Mouse (Mus musculus): ENCODE results near the gene Lig3.

GRCm38 (mm10) chr11:82835616-82836432 is 54.9 kb downstream of the Lig3 start:
- TF ChIP-seq CTCF (IDR thresholded peaks at IDR 0.05; ENCODE audit: low read depth, low read length), result no peak
- TF ChIP-seq POLR2A (IDR thresholded peaks at IDR 0.05; ENCODE audit: insufficient read depth, low read length), result no peak

All from ES-Bruce4 (cell line).